Mouse (Mus musculus) spleen, adult 12 weeks (tissue): ENCODE measurements around the gene Epha4.

Experiments used
- DNase-seq: peaks from one replicate; pipeline ENCODE4 v3.0.0; 2022; ENCODE audit warnings: low spot score

Gene Epha4

GRCm38 (mm10) chr1:77512431-77513195 lies 2.3 kb downstream of the Epha4 start:
- no peak for DNase-seq

DNA sequence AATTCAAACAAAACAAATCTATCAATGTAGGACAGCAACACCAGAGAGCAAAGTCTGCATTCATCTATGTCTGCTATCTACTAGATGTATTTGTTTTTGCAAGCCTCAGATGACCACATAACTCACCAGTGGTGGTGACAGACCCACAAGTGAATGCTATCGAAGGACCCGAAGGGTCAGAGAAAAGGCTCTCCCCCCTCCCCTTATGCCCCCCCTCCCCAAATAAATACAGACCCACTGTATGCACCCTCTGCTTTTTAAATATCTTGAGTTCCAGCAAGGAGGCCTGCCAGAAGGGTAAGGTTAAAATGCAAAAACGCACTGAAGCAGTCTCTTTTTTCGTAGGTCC lies 2.9 kb downstream of the Epha4 start:
- DNase-seq: no peak

DNA sequence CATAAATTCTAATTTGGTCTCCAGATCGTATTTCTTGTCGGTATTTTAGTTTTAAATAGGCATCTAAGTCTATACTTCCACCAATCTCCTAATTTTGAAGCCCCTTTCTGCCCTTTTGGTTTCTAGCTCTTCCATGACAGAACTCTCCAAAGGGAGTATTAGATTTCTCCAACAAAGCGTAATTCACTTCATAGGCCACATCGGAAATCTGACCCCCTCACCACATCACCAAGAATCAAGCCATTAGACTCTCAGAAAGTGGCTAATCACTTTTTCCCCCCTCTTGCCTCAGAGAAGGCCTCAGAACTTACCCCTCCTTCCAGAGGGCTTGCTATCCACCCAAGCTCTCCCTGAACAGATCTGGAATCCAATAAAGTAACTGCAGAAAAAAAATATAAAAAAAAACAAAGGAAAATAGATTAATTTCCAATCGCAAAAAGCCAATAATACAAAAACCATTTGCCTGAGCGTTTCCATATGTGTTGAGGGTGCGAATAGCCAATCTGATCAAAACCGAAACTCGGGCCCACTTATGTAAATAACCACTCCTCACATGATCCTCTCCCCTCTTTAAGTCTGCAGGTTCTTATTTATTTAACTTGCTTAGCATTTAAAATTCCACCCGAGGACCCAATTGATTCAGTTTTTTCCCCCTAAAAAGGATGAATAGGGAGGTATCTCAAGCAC lies 3.4 kb downstream of the Epha4 start:
- DNase-seq: no peak

GRCm38 (mm10) chr1:77510623-77511022 lies 4.3 kb downstream of the Epha4 start:
- no peak for DNase-seq

DNA sequence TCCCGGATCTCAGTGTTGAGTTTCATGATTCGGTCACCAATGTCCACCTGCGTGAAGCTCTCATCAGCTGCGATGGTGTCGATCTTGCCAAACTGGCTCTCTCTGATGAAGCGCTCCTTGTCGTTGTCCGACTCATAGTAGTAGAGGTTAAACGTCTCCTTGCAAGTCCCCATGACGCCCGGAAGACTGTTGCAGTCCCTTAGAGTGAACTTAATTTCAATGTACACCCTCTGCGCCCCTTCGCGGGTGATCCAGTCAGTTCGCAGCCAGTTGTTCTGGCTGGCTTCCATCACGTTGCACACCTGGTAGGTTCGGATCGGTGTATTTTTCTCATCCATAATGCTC lies 8.1 kb downstream of the Epha4 start:
- DNase-seq: no peak

- no peak for DNase-seq
Observed at GRCm38 (mm10) chr1:77506038-77506855, 8.6 kb downstream of the Epha4 start.

GRCm38 (mm10) chr1:77505263-77505662 lies 9.6 kb downstream of the Epha4 start:
- no peak for DNase-seq

DNA sequence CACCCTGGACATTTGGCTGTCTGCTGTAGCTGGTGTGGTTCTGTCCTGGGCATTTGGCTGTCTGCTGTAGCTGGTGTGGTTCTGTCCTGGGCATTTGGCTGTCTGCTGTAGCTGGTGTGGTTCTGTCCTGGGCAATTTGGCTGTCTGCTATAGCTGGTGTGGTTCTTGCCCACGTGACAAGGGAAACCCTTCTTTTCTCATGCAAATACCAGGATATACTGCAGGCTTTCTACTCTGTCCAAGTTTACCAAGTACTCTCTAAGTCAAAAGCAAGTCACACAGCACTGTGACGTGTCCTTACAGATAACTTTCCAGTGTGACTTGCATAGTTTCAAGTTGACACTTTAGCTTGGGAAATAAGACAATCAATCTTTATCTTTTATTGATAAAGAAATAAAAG lies 10.1 kb downstream of the Epha4 start:
- DNase-seq: no peak

DNA sequence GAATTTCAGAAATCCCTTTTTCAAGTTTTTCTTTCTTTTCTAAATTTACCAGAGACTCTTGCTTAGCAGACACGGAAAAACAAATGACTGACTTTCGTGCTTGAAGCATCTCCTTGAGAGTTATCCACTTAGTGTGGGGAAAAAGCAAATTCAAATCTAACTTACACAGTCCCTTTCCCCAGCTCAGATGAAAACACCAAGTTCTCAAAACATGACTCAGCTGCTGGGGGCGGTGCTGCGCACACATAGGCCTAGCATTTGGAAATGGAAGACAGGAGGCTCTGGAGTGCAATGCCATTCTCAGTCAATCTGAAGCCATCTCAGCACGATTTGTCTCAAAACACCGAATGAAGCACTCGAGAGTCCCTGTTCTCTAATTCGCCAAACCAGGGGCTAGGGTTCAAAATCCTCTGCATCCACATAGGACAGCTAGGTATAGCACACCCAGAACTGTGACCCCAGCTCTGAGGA lies 11.1 kb downstream of the Epha4 start:
- DNase-seq: no peak

DNA sequence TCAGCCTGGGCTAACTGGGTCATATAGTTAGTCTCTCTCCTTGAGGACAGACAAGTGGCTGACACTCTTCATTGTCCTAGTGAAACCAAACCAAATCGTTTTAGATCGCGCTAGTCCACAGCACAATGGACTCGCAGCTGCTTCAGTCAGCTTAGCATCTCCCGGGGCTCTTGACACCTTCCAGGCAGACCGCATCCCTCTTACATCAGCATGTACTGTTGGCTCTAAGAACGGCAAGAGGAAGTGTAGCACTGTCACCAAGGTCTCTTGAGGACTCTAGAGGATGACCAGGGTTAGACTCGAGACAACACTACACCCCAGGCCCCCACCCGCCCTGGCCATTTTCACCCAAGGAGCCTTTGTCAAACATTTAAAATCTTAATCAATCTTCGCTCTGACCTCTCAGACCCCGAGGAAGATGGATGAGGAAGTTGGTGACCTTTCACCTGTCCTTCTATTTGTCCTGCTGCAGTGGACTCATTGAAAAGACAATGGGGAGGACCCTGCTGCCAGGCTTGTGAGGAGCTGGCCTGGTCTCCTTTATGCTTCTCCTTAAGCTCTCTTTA lies 12.3 kb downstream of the Epha4 start:
- no peak for DNase-seq

- DNase-seq: no peak
Observed at GRCm38 (mm10) chr1:77501363-77501933, 13.4 kb downstream of the Epha4 start.

DNA sequence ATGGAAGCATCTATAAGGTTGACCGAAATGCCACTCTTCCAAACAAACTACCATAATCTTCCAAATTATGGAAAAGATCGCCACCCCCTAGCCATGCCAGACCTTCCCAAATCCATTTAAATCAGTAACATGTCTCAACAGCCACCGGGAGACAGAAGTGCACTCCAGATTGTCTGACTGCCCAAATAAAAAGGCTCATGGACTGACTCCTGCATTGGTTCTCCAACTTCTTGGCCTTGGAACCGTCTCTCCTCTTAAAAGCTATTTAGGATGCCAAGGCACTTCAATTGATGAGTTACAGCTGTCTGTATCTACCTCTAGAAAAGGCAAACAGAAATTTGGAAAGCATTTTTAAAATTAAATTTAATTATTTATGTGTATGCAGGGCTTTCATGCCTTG lies 17.4 kb downstream of the Epha4 start:
- DNase-seq: no peak

GRCm38 (mm10) chr1:77496468-77497181 lies 18.3 kb downstream of the Epha4 start:
- no peak for DNase-seq

GRCm38 (mm10) chr1:77495790-77496158 lies 19.1 kb downstream of the Epha4 start:
- no peak for DNase-seq

- no peak for DNase-seq
Observed at GRCm38 (mm10) chr1:77495030-77495789, 19.7 kb downstream of the Epha4 start.

DNA sequence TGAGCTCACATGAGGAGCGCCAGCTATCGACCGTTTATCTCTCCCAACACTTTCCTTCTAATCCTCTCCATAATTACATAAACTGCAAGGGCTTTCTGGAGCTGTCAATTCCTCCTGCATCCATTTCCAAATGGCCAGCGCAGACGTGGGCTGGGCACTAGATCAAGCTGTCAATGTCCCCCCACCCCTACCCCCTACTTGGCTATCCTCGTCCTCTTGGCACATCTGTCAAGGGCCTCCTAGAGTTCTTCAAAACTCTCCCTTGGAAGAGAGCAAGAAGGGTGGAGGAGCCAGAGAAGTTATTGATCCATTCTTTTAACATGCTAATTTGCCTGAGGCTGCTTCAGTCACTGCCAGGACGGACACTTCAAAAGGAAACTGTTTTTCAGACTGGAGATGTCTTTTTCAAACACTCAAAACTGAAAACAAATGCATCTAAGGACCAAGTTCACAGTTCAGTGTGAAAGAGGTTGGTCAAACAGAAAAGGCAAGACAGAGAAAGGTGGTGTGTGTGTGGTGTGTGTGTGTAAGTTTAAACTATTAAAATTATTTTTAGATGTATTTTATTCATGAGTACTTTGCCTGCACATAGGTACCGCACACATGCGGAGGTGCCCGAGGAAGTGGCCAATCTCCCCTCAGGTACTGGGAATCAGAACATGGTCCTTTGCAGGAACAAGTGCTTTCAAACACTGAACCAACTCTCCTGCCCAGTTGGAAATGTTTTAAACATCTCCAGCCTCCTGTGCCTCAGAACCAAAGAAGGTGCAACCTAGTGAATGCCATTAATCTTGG lies 20.9 kb downstream of the Epha4 start:
- DNase-seq: no peak

GRCm38 (mm10) chr1:77490166-77490565 lies 24.7 kb downstream of the Epha4 start:
- DNase-seq: no peak

DNA sequence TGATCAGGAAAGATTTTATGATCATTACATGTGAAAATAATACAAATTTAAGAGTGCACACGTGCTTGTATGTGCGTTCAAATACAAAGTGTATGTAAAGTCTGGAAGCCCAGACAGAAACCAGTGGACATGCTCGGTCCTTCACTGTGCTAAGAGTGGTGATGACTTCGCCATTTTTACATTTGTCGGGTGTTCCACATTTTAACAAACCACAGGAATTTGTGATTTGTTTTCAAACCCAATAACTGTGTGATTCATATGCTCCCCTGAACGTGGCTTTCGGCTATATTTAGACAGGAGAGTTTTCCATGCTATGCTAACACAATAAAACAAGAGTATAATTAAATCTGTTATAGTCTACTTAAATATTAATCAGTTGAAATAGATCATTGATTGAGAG lies 25.5 kb downstream of the Epha4 start:
- no peak for DNase-seq

GRCm38 (mm10) chr1:77487856-77488462 lies 26.9 kb downstream of the Epha4 start:
- DNase-seq: no peak
